Mouse (Mus musculus) CH12.LX (cell line): ENCODE measurements around the gene Hcls1. TPM values are rescaled to one million over a fixed set of nuclear protein-coding genes. Genes with fewer than 3 reads are reported as not detected.
A peak's percentile ranks its signal among the peaks of the same experiment; 100 is the strongest.

Experiments
- DNase-seq: peaks from one replicate; pipeline ENCODE4 v3.0.0-alpha.2; 2013; ENCODE audit errors: extremely low read depth
- H3K27ac ChIP-seq: 2 replicates; pipeline ENCODE4 v1.5.1; 2012; ENCODE audit warnings: low read depth, mild to moderate bottlenecking, control low read depth, moderate library complexity; ENCODE audit not compliant: insufficient read depth
- H3K27me3 ChIP-seq: replicated peaks from 2 replicates; pipeline ENCODE3; 2012; ENCODE audit warnings: inconsistent platforms
- H3K36me3 ChIP-seq, 2 experiments: replicated peaks in 1 of 2; 2 replicates each; pipeline versions ENCODE3 to v1.6.1; 2012; ENCODE audit warnings: inconsistent platforms in 1 of 2, low read length in 1 of 2, mild to moderate bottlenecking in 1 of 2, mixed read lengths in 1 of 2, moderate library complexity in 1 of 2; ENCODE audit not compliant: control insufficient read depth in 1 of 2, insufficient read depth in 1 of 2
- H3K4me1 ChIP-seq, 2 experiments: 2 replicates each; pipeline ENCODE4 v1.6.1; 2012; ENCODE audit warnings: inconsistent platforms in 1 of 2, moderate library complexity in 1 of 2; ENCODE audit not compliant: insufficient read depth in 2 of 2, control insufficient read depth in 1 of 2
- H3K4me2 ChIP-seq: 2 replicates; pipeline ENCODE4 v1.6.1; 2012; ENCODE audit warnings: low read depth, mild to moderate bottlenecking, control low read depth; ENCODE audit not compliant: poor library complexity, insufficient read depth, severe bottlenecking
- H3K4me3 ChIP-seq, 3 experiments: fragments of 150-350 bp in 1 of 3; sonication (generic) in 1 of 3; replicated peaks in 1 of 3; 2 replicates each; pipeline versions ENCODE3 to v1.5.1; 2011 to 2012; ENCODE audit warnings: low read depth in 2 of 3, low read length in 2 of 3, mild to moderate bottlenecking in 2 of 3, moderate library complexity in 2 of 3, control low read depth in 1 of 3, improper control_type of control experiment in 1 of 3, inconsistent platforms in 1 of 3, mixed read lengths in 1 of 3; ENCODE audit not compliant: poor library complexity in 1 of 3
- H3K79me2 ChIP-seq: replicated peaks from 2 replicates; pipeline ENCODE4 v1.6.1; 2012; ENCODE audit warnings: mild to moderate bottlenecking, moderate library complexity; ENCODE audit not compliant: control insufficient read depth, poor library complexity, insufficient read depth, severe bottlenecking; ENCODE audit errors: extremely low read depth
- H3K9ac ChIP-seq: 2 replicates; pipeline ENCODE4 v1.6.1; 2012; ENCODE audit warnings: low read depth, mild to moderate bottlenecking, control low read depth, moderate library complexity; ENCODE audit not compliant: insufficient read depth
- H3K9me3 ChIP-seq: replicated peaks from 2 replicates; pipeline ENCODE3; 2012; ENCODE audit warnings: low read length, inconsistent platforms, mixed read lengths
- BHLHE40 ChIP-seq: IDR thresholded peaks from 2 replicates; pipeline ENCODE4 v1.6.1; 2011; ENCODE audit warnings: mild to moderate bottlenecking, low read depth, low read length, improper control_type of control experiment
- ELF1 ChIP-seq: IDR thresholded peaks from 2 replicates; pipeline ENCODE4 v1.6.1; 2014; ENCODE audit warnings: low read depth, mild to moderate bottlenecking, inconsistent platforms, low read length, improper control_type of control experiment
- GABPA ChIP-seq: IDR thresholded peaks from 2 replicates; pipeline ENCODE4 v1.6.1; 2012; ENCODE audit warnings: low read depth, low read length, improper control_type of control experiment, inconsistent platforms; ENCODE audit not compliant: insufficient replicate concordance
- IRF4 ChIP-seq: IDR thresholded peaks from 2 replicates; pipeline ENCODE4 v1.6.1; 2014; ENCODE audit warnings: low read depth, mild to moderate bottlenecking, inconsistent platforms, low read length, improper control_type of control experiment
- JUN ChIP-seq: IDR thresholded peaks from 2 replicates; pipeline ENCODE4 v1.6.1; 2011; ENCODE audit warnings: low read depth, mild to moderate bottlenecking, low read length, improper control_type of control experiment, moderate library complexity; ENCODE audit not compliant: insufficient read depth
- MAX ChIP-seq: IDR thresholded peaks from 2 replicates; pipeline ENCODE4 v1.6.1; 2011; ENCODE audit warnings: low read length, improper control_type of control experiment
- MAZ ChIP-seq: IDR thresholded peaks from 2 replicates; pipeline ENCODE4 v1.6.1; 2012; ENCODE audit warnings: low read depth, mild to moderate bottlenecking, inconsistent platforms, low read length, improper control_type of control experiment, moderate library complexity
- MEF2A ChIP-seq: IDR thresholded peaks from 2 replicates; pipeline ENCODE4 v1.6.1; 2014; ENCODE audit warnings: low read depth, mild to moderate bottlenecking, inconsistent platforms, low read length, improper control_type of control experiment, borderline replicate concordance
- NELFE ChIP-seq: IDR thresholded peaks from 2 replicates; pipeline ENCODE4 v1.6.1; 2011; ENCODE audit warnings: low read depth, low read length, improper control_type of control experiment
- NRF1 ChIP-seq: IDR thresholded peaks from 2 replicates; pipeline ENCODE4 v1.6.1; 2014; ENCODE audit warnings: low read depth, mild to moderate bottlenecking, inconsistent platforms, low read length, improper control_type of control experiment, moderate library complexity
- POLR2AphosphoS2 ChIP-seq: IDR thresholded peaks from 2 replicates; pipeline ENCODE4 v1.6.1; 2011; ENCODE audit warnings: low read depth, low read length, improper control_type of control experiment
- RAD21 ChIP-seq: IDR thresholded peaks from 2 replicates; pipeline ENCODE4 v1.6.1; 2011; ENCODE audit warnings: low read depth, mild to moderate bottlenecking, low read length, improper control_type of control experiment, moderate library complexity
- RCOR1 ChIP-seq: conservative IDR thresholded peaks from 2 replicates; pipeline ENCODE4 v1.6.1; 2012; ENCODE audit warnings: low read depth, mild to moderate bottlenecking, inconsistent platforms, low read length, improper control_type of control experiment
- SIN3A ChIP-seq: IDR thresholded peaks from 2 replicates; pipeline ENCODE4 v1.6.1; 2012; ENCODE audit warnings: low read length, improper control_type of control experiment, inconsistent platforms
- TCF12 ChIP-seq: IDR thresholded peaks from 2 replicates; pipeline ENCODE4 v1.6.1; 2014; ENCODE audit warnings: low read depth, mild to moderate bottlenecking, inconsistent platforms, low read length, improper control_type of control experiment
- UBTF ChIP-seq: IDR thresholded peaks from 2 replicates; pipeline ENCODE4 v1.6.1; 2012; ENCODE audit warnings: low read depth, mild to moderate bottlenecking, inconsistent platforms, low read length, improper control_type of control experiment, moderate library complexity
- USF1 ChIP-seq: IDR thresholded peaks from 2 replicates; pipeline ENCODE4 v1.6.1; 2014; ENCODE audit warnings: low read depth, mild to moderate bottlenecking, inconsistent platforms, low read length, improper control_type of control experiment
- USF2 ChIP-seq: conservative IDR thresholded peaks from 2 replicates; pipeline ENCODE4 v1.6.1; 2011; ENCODE audit warnings: low read depth, low read length, improper control_type of control experiment
- ZC3H11A ChIP-seq: IDR thresholded peaks from 2 replicates; pipeline ENCODE4 v1.6.1; 2012; ENCODE audit warnings: low read depth, mild to moderate bottlenecking, inconsistent platforms, low read length, improper control_type of control experiment
- ZNF384 ChIP-seq: IDR thresholded peaks from 2 replicates; pipeline ENCODE4 v1.6.1; 2012; ENCODE audit warnings: low read depth, low read length, improper control_type of control experiment, inconsistent platforms
- dilution Hi-C: fragments of 300-500 bp; cut with MboI; formaldehyde crosslinking; loops from 2 replicates; pipeline ENCODE4 v1.14.3; 2020; ENCODE audit warnings: low sequenced_read_pairs; ENCODE audit not compliant: extremely low pct_unique_long_range_greater_than_20kb, extremely low pct_ligation_motif_present
- in situ Hi-C: fragments of 300-500 bp; cut with MboI; formaldehyde crosslinking; loops from 3 replicates; pipeline ENCODE4 v1.14.3; 2019; ENCODE audit warnings: low sequenced_read_pairs, low pct_ligation_motif_present, low pct_unique_long_range_greater_than_20kb, mixed read lengths
- polyA plus RNA-seq: library from polyadenylated mRNA; unstranded; fragments of >175 nt; gene quantifications from 2 replicates; pipeline ENCODE4 v1.2.1, GENCODE M21; 2012; ENCODE audit warnings: low read depth; ENCODE audit not compliant: insufficient read length
- total RNA-seq, 2 experiments: library from RNA; depleted of rRNA; stranded (reverse); fragments of 300-350 nt in 1 of 2; fragments of >200 nt in 1 of 2; gene quantifications; 2 replicates each; pipeline ENCODE4 v1.2.3; 2012 to 2014

Hcls1 gene
- total and polyA plus RNA-seq, 3 experiments = 222 to 537 (median 302) TPM

DNA sequence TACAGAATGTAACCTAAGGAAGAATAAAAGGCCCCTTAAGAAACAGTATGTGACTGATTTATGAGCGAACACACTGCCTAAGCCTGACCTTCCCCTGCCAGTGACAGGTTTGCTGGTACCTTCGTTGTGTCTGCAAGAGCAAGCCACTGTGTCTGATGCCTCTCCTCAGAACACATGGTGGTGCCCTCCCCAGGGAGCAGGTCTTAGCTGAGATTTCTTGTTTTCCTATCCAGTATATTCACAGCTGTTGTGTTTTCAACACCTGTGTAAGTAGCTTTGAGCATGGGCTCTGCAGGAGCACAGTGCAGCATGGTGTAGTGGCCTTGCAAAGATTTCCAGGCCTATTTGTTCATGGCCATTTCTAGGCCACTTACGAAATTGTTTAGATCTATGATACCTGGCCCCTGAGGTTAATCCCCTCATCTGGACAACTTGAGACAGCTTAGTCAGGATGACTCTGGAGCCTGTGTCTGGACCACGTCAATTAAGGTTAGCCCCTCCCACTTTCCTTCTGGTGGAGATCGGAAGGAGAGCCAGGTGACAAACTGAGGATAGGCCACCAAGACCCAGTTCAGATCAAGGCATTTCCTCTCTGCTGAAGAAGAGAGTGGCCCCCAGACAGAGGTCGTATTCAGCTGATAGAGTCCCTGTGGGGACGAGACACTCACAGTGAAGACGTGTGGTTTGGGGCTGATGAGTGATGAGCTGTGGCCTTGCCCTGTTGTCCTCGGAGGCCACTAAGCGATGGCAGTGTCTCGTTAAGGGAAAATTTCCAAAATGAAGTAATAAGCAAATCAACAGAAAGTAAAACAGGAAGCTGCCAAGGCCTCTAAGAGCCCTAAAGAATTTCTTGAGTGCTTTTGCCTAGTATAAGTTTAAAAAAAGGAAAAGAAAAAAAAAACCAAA lies 4.3 kb upstream of the Hcls1 start (continued):
- TF ChIP-seq USF2 (no peak), ZC3H11A (no peak), USF1 (no peak), NRF1 (no peak), SIN3A (peak; percentile 75), NELFE (no peak), MAX (no peak; the same call in 1 of the 2 replicates), RAD21 (no peak; the same call in 1 of the 2 replicates), MEF2A (peak; percentile 45; the same call in 1 of the 2 replicates), TCF12 (no peak), POLR2AphosphoS2 (no peak), RCOR1 (0 out of 2 replicates have a peak, but pooled peaks have one; percentile 52), IRF4 (peak; percentile 14; the same call in 1 of the 2 replicates), BHLHE40 (peak; percentile 42; the same call in 1 of the 2 replicates)

DNA sequence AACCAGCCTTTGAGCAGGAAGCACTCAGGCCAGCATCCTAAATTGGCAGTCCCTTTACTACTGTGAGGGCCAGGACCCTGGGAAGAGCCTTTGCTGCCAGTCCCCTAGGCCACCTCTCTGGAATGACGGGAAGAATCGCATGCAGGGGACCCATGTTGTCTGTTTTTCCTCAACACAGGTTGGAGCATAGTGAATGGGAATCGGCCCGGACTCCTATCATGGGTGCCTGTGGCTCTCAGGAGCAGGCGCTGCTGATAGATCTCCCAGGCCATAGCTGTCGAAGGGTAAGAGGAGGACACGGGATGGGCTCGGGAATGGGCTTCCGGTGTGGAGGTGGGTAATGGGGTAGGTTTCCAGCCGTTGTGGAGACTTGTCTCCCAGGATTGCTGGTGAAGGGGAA lies 3.4 kb upstream of the Hcls1 start:
- Histone ChIP-seq H3K4me1 (peaks cover 37 to 71% of the 10 kb centered on the region in 2 experiments), H3K79me2 (peaks cover 42% of the 10 kb centered on the region)
- TF ChIP-seq MAZ = no peak
- no peak for TF ChIP-seq ELF1
- no peak for TF ChIP-seq SIN3A
- no peak for TF ChIP-seq ZNF384
- TF ChIP-seq RAD21 = no peak
- TF ChIP-seq POLR2AphosphoS2 = no peak
- no peak for TF ChIP-seq IRF4
- TF ChIP-seq MEF2A = no peak
- no peak for TF ChIP-seq USF1
- no peak for TF ChIP-seq UBTF
- TF ChIP-seq MAX = no peak
- TF ChIP-seq BHLHE40 = no peak
- TF ChIP-seq JUN = no peak
- no peak for TF ChIP-seq GABPA
- TF ChIP-seq, all 38 proteins: peak for 0
- H3K4me3 ChIP-seq = no peak overlapping the region
- no peaks in the 10 kb centered on the region for H3K9me3 ChIP-seq
- no peak for DNase-seq
- dilution Hi-C loops (no loop called here), in situ Hi-C loops (no loop called here)
- peak overlapping the region; percentile 91 for H3K27ac ChIP-seq
- H3K27me3 ChIP-seq = no peaks in the 10 kb centered on the region
- peak overlapping the region; percentile 50 for H3K4me2 ChIP-seq
- H3K9ac ChIP-seq = peak overlapping the region; percentile 28
- peaks cover 48 to 58% of the 10 kb centered on the region in 2 experiments for H3K36me3 ChIP-seq
